Mouse (Mus musculus) liver, adult 2 months (tissue): Measurements from ENCODE around the gene Nup188.

ENCODE experiments used
- CTCF ChIP-seq: fragments of 200-500 bp; IDR thresholded peaks from 2 replicates; pipeline ENCODE4 v1.5.1; 2011; ENCODE audit warnings: low read depth, low read length, control low read depth
- POLR2A ChIP-seq: fragments of 200-500 bp; IDR thresholded peaks from 2 replicates; pipeline ENCODE4 v1.6.1; 2011; ENCODE audit warnings: low read length, control low read depth; ENCODE audit not compliant: insufficient read depth; ENCODE audit errors: extremely low read depth

DNA sequence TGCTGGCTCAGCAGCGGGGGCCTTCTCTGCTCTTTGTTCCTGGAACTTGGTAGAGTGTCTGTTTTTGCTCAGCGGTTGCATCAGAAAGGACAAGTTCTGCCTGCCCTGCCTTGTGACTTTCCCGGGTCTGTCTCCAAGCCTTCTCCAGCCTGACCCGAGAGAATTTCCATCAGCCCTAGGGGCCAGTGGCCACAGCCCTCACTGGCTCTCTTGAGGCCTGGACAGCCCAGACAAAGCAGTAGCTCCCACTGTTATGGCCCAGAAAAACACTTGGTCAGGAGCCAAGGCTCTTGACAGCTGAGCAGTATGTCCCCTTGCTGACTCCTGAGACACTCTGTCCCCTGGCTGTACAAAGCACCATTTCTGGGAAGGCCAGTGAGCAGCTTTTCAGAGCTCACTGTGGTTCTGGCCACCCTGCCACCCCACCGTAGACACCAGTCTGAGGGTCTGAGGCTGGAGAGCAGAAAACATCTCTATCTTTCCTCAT is 20.4 kb upstream of the Nup188 start, which contains the start of gene Phyhd1:
- TF ChIP-seq CTCF (no peak), POLR2A (no peak)
